Mouse (Mus musculus) thymus, adult 2 months (tissue): Measurements from ENCODE around the gene Fgf18.

ENCODE experiments used
- CTCF ChIP-seq: fragments of 200-500 bp; IDR thresholded peaks from 2 replicates; pipeline ENCODE4 v1.5.1; 2012; ENCODE audit warnings: mild to moderate bottlenecking, control low read depth, low read length, moderate library complexity, borderline replicate concordance; ENCODE audit not compliant: control insufficient read depth, poor library complexity, insufficient read depth; ENCODE audit errors: extremely low read depth
- POLR2A ChIP-seq: fragments of 200-500 bp; IDR thresholded peaks from 2 replicates; pipeline ENCODE4 v1.6.1; 2012; ENCODE audit warnings: mild to moderate bottlenecking, low read length, control low read depth, moderate library complexity; ENCODE audit not compliant: control insufficient read depth, poor library complexity, insufficient read depth; ENCODE audit errors: extremely low read depth

GRCm38 (mm10) chr11:33162211-33162997 is 15.2 kb upstream of the Fgf18 start:
- TF ChIP-seq CTCF (no peak), POLR2A (no peak)
